Mouse (Mus musculus) small intestine, adult 2 months (tissue): ENCODE data around the gene Ackr2. TPM values are rescaled to one million over a fixed set of nuclear protein-coding genes. Genes with fewer than 3 reads are reported as not detected.
A peak's percentile ranks its signal among the peaks of the same experiment; 100 is the strongest.

Experiments
- H3K27ac ChIP-seq: fragments of 200-500 bp; 2 replicates; pipeline ENCODE4 v1.5.1; 2012; ENCODE audit warnings: low read depth, low read length, control low read depth, inconsistent platforms; ENCODE audit not compliant: insufficient read depth
- H3K27me3 ChIP-seq: fragments of 200-500 bp; 2 replicates; pipeline ENCODE4 v1.6.1; 2012; ENCODE audit warnings: mild to moderate bottlenecking, moderate library complexity, low read length, inconsistent platforms; ENCODE audit not compliant: control insufficient read depth, insufficient read depth
- H3K36me3 ChIP-seq: fragments of 200-500 bp; 2 replicates; pipeline ENCODE4 v1.6.1; 2012; ENCODE audit warnings: mild to moderate bottlenecking, low read length, control low read depth, inconsistent platforms; ENCODE audit not compliant: control insufficient read depth, insufficient read depth
- H3K4me1 ChIP-seq: fragments of 200-500 bp; 2 replicates; pipeline ENCODE4 v1.6.1; 2012; ENCODE audit warnings: low read length, inconsistent platforms, mixed read lengths; ENCODE audit not compliant: control insufficient read depth, insufficient read depth, insufficient read length
- H3K4me3 ChIP-seq: fragments of 200-500 bp; 2 replicates; pipeline ENCODE4 v1.5.1; 2012; ENCODE audit warnings: low read depth, mild to moderate bottlenecking, control low read depth, inconsistent platforms, low read length, moderate library complexity
- CTCF ChIP-seq: fragments of 200-500 bp; IDR thresholded peaks from 2 replicates; pipeline ENCODE4 v1.5.1; 2012; ENCODE audit warnings: low read depth, mild to moderate bottlenecking, control low read depth, inconsistent platforms, low read length, moderate library complexity, mixed read lengths; ENCODE audit not compliant: insufficient replicate concordance, insufficient read length; ENCODE audit errors: extremely low read depth
- POLR2A ChIP-seq: fragments of 200-500 bp; IDR thresholded peaks from 2 replicates; pipeline ENCODE4 v1.6.1; 2012; ENCODE audit warnings: low read depth, mild to moderate bottlenecking, control low read depth, inconsistent platforms, low read length, moderate library complexity
- WGBS: fragments of 180-500 bp; shearing (Covaris S2); methylation state at CpG from one replicate; pipeline ENCODE4 v1.1.7; 2018; 5-methylcytosine and 5-hydroxymethylcytosine counted together
- polyA plus RNA-seq: library from polyadenylated mRNA; depleted of rRNA; stranded (reverse); fragments of >200 nt; gene quantifications from 2 replicates; pipeline ENCODE4 v1.2.3, GENCODE M21; 2012; rRNA removed

Ackr2 gene
- polyA plus RNA-seq, 1 experiment: 1.4 TPM

DNA sequence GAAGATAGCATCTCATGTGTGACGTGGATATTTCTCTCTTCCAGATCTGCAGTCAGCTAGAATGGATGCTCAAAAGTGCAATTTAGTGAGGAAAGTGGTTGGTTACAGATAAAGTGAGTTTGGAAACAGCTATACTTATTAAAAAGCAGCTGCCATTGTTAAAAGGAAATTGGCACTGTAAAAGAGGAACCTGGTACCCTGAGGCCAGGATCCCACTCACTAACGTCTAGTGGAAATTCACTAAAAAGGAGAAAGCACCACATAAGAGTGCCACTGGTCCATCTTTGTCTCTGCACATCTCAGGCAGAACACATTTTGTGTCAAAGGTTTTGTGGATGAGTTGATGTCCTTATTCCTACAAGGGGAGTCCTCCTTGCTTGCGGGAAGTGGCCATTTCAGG, 45.5 kb downstream of the Ackr2 start:
- WGBS: 82% methylated on average over 3 of the region's 3 CpGs
- no peaks in the 10 kb centered on the region for H3K36me3 ChIP-seq
- H3K27ac ChIP-seq: no peak overlapping the region
- TF ChIP-seq CTCF: no peak
- TF ChIP-seq POLR2A: no peak
- no peaks in the 10 kb centered on the region for H3K4me1 ChIP-seq
- H3K4me3 ChIP-seq: no peak overlapping the region
- H3K27me3 ChIP-seq: no peaks in the 10 kb centered on the region; the same call in 1 of the 2 replicates

DNA sequence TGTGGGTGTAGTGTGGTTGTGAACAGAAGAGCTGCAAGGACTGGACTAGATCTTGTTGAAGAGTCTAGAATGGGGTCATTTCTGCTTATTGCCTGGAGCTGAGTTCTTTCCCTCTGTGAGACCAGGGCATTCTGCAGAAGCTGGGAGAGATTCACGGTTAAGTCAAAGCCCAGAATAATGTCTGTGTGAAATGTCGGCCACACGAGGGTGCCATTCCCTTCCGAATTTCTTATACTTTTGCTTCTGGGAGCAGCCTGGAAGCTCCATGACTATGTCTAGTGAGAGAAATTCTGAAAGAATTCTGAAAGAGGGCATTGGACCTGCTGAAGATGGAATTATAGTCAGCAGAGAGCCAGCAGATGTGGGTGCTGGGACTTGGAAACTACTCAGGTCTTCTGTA, 49.6 kb downstream of the Ackr2 start:
- 7% methylated on average over 4 of the region's 4 CpGs for WGBS
- H3K4me3 ChIP-seq: no peak overlapping the region
- H3K4me1 ChIP-seq: peaks cover 10% of the 10 kb centered on the region
- no peaks in the 10 kb centered on the region for H3K36me3 ChIP-seq
- H3K27ac ChIP-seq: no peak overlapping the region
- H3K27me3 ChIP-seq: no peaks in the 10 kb centered on the region
- no peak for TF ChIP-seq POLR2A

DNA sequence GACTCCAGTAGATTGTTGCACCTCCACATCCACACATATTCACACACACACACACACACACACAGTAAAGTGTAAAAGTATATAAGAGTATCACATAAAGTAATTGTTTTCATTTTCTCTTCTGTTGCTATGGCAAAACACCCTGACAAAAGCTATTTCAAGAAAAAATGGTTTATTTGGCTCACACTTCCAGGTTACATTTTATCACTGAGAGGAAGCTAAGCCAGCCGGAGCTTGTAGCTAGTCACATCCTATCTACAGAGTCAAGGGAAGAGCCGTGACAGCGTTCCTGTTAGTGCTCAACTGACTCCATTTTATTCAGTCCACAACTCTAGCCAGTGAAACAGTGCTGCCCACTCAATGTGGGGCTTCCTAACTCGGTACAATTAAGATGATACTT, 50.3 kb downstream of the Ackr2 start:
- no peak for TF ChIP-seq POLR2A
- no peak for TF ChIP-seq CTCF
- peaks cover 10% of the 10 kb centered on the region for H3K4me1 ChIP-seq
- H3K27ac ChIP-seq: no peak overlapping the region
- H3K4me3 ChIP-seq: no peak overlapping the region
- 78% methylated on average over 4 of the region's 4 CpGs for WGBS
- H3K27me3 ChIP-seq: no peaks in the 10 kb centered on the region
- no peaks in the 10 kb centered on the region for H3K36me3 ChIP-seq

DNA sequence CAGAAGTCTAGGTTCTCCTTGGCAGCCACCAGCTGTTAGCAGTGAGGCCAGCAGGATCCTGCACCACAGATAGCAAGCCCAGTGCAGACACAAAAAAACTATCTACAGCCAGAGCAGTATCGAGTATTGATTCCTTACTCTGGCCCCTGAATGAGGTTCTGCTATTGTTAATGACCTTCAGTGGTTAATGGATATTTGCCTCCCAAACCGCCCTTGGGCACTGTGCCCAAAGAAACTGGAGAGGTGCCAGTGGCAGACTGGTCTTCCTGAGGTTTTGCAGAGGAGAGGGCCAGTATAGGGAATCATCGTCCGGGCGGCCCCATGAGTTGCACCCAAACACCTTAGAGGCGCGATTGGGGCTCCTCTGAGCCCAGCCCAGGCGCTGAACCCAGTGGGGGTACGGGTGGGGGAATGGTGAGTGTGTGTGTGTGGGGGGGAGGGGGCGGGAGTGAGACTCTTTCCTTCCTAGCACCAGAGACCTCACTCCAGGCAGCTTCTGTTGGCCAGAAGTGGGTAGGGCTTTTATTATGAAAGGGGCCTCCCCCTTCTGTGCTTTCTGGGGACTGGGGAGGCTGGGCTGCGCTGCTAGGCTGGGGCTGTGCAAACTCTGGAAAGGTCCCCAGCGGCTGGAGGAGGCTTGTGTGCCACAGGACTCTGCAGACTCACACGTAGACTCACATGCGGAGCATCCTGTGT, 52.4 kb downstream of the Ackr2 start, which contains the start of gene Fam198a:
Fam198a (plus strand) TSS at position 571 of the 696 bp plus-strand sequence.
- Histone ChIP-seq H3K4me3 (peak within 1 kb of the TSS; percentile 39), H3K36me3 (no peaks in the 10 kb centered on the region), H3K4me1 (peaks cover 10% of the 10 kb centered on the region), H3K27ac (no peak within 1 kb of the TSS), H3K27me3 (no peaks in the 10 kb centered on the region)
- 6% methylated on average over 14 of the region's 14 CpGs for WGBS
- TF ChIP-seq POLR2A: no peak
- no peak for TF ChIP-seq CTCF

DNA sequence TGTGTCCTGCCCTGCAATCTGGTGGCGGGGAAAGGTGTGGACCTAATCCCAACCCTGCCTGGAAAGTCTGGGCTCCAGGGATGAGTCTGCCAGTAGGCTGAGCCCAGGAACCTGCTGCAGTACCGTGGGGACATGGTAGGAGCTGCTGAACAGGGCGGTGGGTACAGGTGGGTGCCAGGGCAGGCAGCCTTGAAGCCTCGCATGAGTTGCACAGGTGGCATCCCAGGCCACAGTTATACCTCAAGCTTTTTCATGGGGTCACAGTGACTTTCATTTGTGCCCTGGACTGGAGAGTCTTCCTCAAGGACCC, 52.9 kb downstream of the Ackr2 start:
- no peak overlapping the region for H3K27ac ChIP-seq
- peaks cover 10% of the 10 kb centered on the region for H3K4me1 ChIP-seq
- no peaks in the 10 kb centered on the region for H3K27me3 ChIP-seq
- H3K4me3 ChIP-seq: peak overlapping the region; percentile 39
- no peaks in the 10 kb centered on the region for H3K36me3 ChIP-seq
- 39% methylated on average over 4 of the region's 4 CpGs for WGBS
- TF ChIP-seq POLR2A (no peak), CTCF (no peak)

DNA sequence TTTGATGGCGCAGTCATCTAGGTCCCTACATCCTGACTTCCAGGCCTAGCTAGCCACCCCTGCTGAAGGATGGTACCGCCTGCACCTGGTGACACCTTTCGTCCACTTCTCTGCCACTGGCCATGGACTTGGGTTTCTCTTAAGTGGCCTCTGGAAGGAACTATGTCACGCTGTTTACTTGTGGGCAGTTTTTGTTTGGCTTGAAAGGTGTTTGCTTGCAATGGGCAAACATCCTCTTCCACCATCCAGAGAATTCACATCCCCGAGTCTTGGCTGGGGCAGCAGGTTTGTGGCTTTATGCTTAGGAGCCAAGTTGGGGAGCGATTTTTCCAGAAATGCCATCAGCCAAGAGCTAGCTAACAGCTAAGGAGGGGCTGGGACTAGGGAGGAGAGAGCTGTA, 54.4 kb downstream of the Ackr2 start:
- no peak for TF ChIP-seq POLR2A
- no peak for TF ChIP-seq CTCF
- Histone ChIP-seq H3K27ac (no peak overlapping the region), H3K4me3 (no peak overlapping the region), H3K27me3 (no peaks in the 10 kb centered on the region), H3K36me3 (no peaks in the 10 kb centered on the region), H3K4me1 (peaks cover 10% of the 10 kb centered on the region)
- WGBS: 84% methylated on average over 6 of the region's 6 CpGs

DNA sequence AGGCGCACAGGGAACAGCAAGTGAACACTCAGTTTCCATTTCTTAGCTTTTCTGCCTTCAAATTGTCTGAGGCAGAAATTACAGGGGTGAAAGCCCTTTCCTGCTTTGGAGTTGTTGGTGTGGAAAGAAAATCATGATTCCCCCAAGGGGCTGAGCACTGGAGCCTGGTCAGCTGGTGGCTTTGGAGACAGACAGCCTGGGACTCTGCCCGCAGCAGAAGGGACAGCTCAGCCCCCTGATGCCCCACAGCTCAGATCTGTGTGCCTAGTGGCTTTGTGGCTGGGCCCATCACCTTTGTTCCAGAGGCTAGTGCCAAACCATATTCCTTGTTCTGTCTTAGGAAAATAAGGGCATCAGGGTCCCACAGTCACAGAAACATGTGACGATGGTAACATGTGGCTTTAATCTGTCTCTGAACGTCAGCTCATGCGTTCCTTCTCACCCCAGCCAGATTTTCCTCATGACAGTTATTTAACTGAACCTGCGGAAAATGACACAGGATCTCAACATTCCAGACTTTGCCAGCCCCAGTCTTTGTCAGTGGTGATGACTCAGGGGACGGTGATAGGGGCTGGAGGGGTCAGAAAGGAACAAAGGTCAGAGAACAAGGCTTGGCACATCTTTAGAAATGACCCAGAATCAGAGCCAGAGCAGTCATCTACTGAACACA, 61.9 kb downstream of the Ackr2 start:
- WGBS: 57% methylated on average over 7 of the region's 7 CpGs

More for the DNA sequence above, 61.9 kb downstream of the Ackr2 start:
- Histone ChIP-seq H3K27ac (no peak overlapping the region), H3K4me3 (no peak overlapping the region), H3K4me1 (no peaks in the 10 kb centered on the region), H3K36me3 (no peaks in the 10 kb centered on the region), H3K27me3 (no peaks in the 10 kb centered on the region)
- TF ChIP-seq POLR2A: no peak
- no peak for TF ChIP-seq CTCF

Other genes with a start within 250 kb of the Ackr2 start
- 18.2 and 27.0 TPM in 2 replicates for gene Sec22c, start 192.9 kb upstream of the Ackr2 start, polyA plus RNA-seq
- 10.9 and 11.6 TPM in 2 replicates for gene Ss18l2, start 188.0 kb upstream of the Ackr2 start, polyA plus RNA-seq
- gene Nktr, start 179.2 kb upstream of the Ackr2 start, polyA plus RNA-seq: 16.7 and 30.2 TPM in 2 replicates
- 5.9 and 8.9 TPM in 2 replicates for gene Zfp651, start 139.0 kb upstream of the Ackr2 start, polyA plus RNA-seq
- gene Klhl40, start 120.7 kb upstream of the Ackr2 start, polyA plus RNA-seq: 0.14 TPM in 1 of 2 replicates, not detected in the other
- gene Hhatl, start 105.8 kb upstream of the Ackr2 start, polyA plus RNA-seq: 5.1 and 5.2 TPM in 2 replicates
- gene Ccdc13, start 58.9 kb upstream of the Ackr2 start, polyA plus RNA-seq: 0.65 TPM in 1 of 2 replicates, not detected in the other
- gene Higd1a, start 40.0 kb upstream of the Ackr2 start, polyA plus RNA-seq: 7.0 and 11.4 TPM in 2 replicates
- not detected in 2 replicates for gene Cyp8b1, start 17.9 kb downstream of the Ackr2 start, polyA plus RNA-seq
- gene Fam198a, start 52.6 kb downstream of the Ackr2 start, polyA plus RNA-seq: 0.24 and 0.39 TPM in 2 replicates
- 7.5 and 10.4 TPM in 2 replicates for gene Pomgnt2, start 98.8 kb downstream of the Ackr2 start, polyA plus RNA-seq
- gene Snrk, start 218.9 kb downstream of the Ackr2 start, polyA plus RNA-seq: 15.2 and 52.6 TPM in 2 replicates